Mouse (Mus musculus) activated CD4-positive, CD25-positive, alpha-beta regulatory T cell (primary cell): ENCODE results near the gene Gm10354. TPM values are rescaled to one million over a fixed set of nuclear protein-coding genes. Genes with fewer than 3 reads are reported as not detected.

ENCODE experiments used
- polyA plus RNA-seq, 2 experiments: library from polyadenylated mRNA; unstranded; fragments of 100-300 nt; shearing (Covaris generic); gene quantifications; one replicate each; pipeline ENCODE4 v1.2.1; 2017

The Gm10354 gene
- polyA plus RNA-seq = not detected

GRCm38 (mm10) chr5:14978835-14979234 lies at the start of gene Gm10354:
TSS of gene Gm10354 (minus strand) at chr5:14978935.

GRCm38 (mm10) chr5:14938329-14938728 lies 40.4 kb downstream of the Gm10354 start, which contains the start of gene Speer4e:
TSS of gene Speer4e (minus strand) at chr5:14938429.

Other genes with a start within 250 kb of the Gm10354 start
- gene Gm9758, start 64.0 kb downstream of the Gm10354 start, polyA plus RNA-seq = 1 to 10 TPM in 1 of 2 experiments, not detected in 1; 1.1 TPM
- gene Speer4e, start 40.5 kb downstream of the Gm10354 start, polyA plus RNA-seq = under 1 TPM in 1 of 2 experiments, not detected in 1; 0.48 TPM
- not detected for gene Gm17019, start 54.1 kb upstream of the Gm10354 start, polyA plus RNA-seq